Mouse (Mus musculus): Measurements from ENCODE around the gene Cux1. TPM values are rescaled to one million over a fixed set of nuclear protein-coding genes. Genes with fewer than 3 reads are reported as not detected.
A peak's percentile ranks its signal among the peaks of the same experiment; 100 is the strongest.

The Cux1 gene
- polyA plus RNA-seq, 1 experiment from 2014 or later = 112 TPM

DNA sequence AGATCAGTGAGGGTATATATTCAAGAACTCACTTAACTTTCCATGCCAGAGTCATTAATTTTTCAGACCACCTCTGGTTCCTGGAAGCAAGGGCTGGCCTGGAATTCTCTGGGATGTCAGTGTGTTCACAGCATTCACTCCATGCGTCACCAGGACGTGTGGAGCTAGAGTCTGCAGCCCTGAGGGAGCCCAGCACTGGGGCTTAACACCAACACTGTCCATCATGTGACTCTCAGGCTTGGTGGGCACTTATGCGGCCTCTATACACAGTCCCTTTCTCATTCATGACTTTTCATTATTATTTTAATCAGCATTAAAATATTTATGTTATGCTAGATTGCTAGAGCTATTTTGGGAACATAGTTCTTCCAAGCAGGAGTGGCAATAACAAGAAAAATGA lies 191.9 kb downstream of the Cux1 start:
- peak overlapping the region; percentile 16; the same call in 1 of the 2 replicates for H3K27ac ChIP-seq (replicated peaks; ENCODE audit: low read depth, low read length)
- H3K4me3 ChIP-seq (replicated peaks; ENCODE audit: low read depth, low read length) = no peak overlapping the region
- DNase-seq (peak; percentile 30), ATAC-seq (ENCODE audit: low FRiP score, low TSS enrichment) (no peak)
- H3K4me2 ChIP-seq (ENCODE audit: low read length) = no peak overlapping the region
- no peaks in the 10 kb centered on the region for H3K27me3 ChIP-seq (ENCODE audit: control insufficient read depth, insufficient read depth, low read length)
- peaks cover 2% of the 10 kb centered on the region; the same call in 1 of the 2 replicates for H3K36me3 ChIP-seq (ENCODE audit: control insufficient read depth, insufficient read depth, low read length)
- peaks cover 15% of the 10 kb centered on the region for H3K4me1 ChIP-seq (ENCODE audit: control insufficient read depth, insufficient read depth, low read length)
- no peak overlapping the region for H3K9ac ChIP-seq (replicated peaks; ENCODE audit: low read length)
- no peaks in the 10 kb centered on the region for H3K9me3 ChIP-seq (ENCODE audit: control insufficient read depth, low read length)
- 25% methylated on average over 3 of the region's 3 CpGs for WGBS

- DNase-seq (no peak), ATAC-seq (ENCODE audit: low FRiP score, low TSS enrichment) (no peak)
- H3K27ac ChIP-seq (replicated peaks; ENCODE audit: low read depth, low read length) = no peak overlapping the region
- no peaks in the 10 kb centered on the region for H3K27me3 ChIP-seq (ENCODE audit: control insufficient read depth, insufficient read depth, low read length)
- H3K4me1 ChIP-seq (ENCODE audit: control insufficient read depth, insufficient read depth, low read length) = peaks cover 15% of the 10 kb centered on the region
- H3K9me3 ChIP-seq (ENCODE audit: control insufficient read depth, low read length) = no peaks in the 10 kb centered on the region
- 89% methylated on average over 3 of the region's 3 CpGs for WGBS
- H3K4me3 ChIP-seq (replicated peaks; ENCODE audit: low read depth, low read length) = no peak overlapping the region
- H3K9ac ChIP-seq (replicated peaks; ENCODE audit: low read length) = no peak overlapping the region
- peaks cover 13% of the 10 kb centered on the region for H3K36me3 ChIP-seq (ENCODE audit: control insufficient read depth, insufficient read depth, low read length)
- H3K4me2 ChIP-seq (ENCODE audit: low read length) = no peak overlapping the region
These were observed 195.0 kb downstream of the Cux1 start for GRCm38 (mm10) chr5:136372276-136372675.

DNA sequence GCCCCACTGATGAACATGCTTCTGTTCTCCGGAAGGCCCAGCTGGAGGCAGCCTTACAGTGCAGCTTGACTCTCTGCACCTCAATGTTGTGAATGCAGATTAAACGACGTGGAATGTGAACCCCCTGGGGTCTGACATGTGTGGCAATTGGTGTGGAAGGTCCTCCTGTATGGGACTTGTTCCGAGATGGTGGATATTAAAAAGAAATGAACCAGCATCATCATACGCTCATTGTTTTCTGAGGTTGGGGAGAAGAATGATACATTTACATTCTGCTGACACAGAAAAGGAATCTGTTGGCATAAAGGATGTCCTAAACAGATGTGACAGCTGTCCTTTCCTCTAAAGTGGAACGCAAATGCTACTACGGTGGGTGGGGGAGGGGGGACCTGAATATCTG lies 203.9 kb downstream of the Cux1 start:
- no peaks in the 10 kb centered on the region for H3K9me3 ChIP-seq (ENCODE audit: control insufficient read depth, low read length)
- ATAC-seq (ENCODE audit: low FRiP score, low TSS enrichment) (no peak), DNase-seq (no peak)
- WGBS = 46% methylated on average over 7 of the region's 7 CpGs
- H3K9ac ChIP-seq (replicated peaks; ENCODE audit: low read length) = no peak overlapping the region
- H3K4me3 ChIP-seq (replicated peaks; ENCODE audit: low read depth, low read length) = no peak overlapping the region
- no peak overlapping the region for H3K27ac ChIP-seq (replicated peaks; ENCODE audit: low read depth, low read length)
- H3K36me3 ChIP-seq (ENCODE audit: control insufficient read depth, insufficient read depth, low read length) = peaks cover 28% of the 10 kb centered on the region
- no peaks in the 10 kb centered on the region for H3K27me3 ChIP-seq (ENCODE audit: control insufficient read depth, insufficient read depth, low read length)
- H3K4me2 ChIP-seq (ENCODE audit: low read length) = no peak overlapping the region
- H3K4me1 ChIP-seq (ENCODE audit: control insufficient read depth, insufficient read depth, low read length) = peaks cover 4% of the 10 kb centered on the region; the same call in 1 of the 2 replicates

- ATAC-seq (ENCODE audit: low FRiP score, low TSS enrichment) (no peak), DNase-seq (no peak)
- peaks cover 28% of the 10 kb centered on the region for H3K36me3 ChIP-seq (ENCODE audit: control insufficient read depth, insufficient read depth, low read length)
- no peak overlapping the region for H3K4me3 ChIP-seq (replicated peaks; ENCODE audit: low read depth, low read length)
- no peak overlapping the region for H3K27ac ChIP-seq (replicated peaks; ENCODE audit: low read depth, low read length)
- H3K9me3 ChIP-seq (ENCODE audit: control insufficient read depth, low read length) = no peaks in the 10 kb centered on the region
- peaks cover 4% of the 10 kb centered on the region; the same call in 1 of the 2 replicates for H3K4me1 ChIP-seq (ENCODE audit: control insufficient read depth, insufficient read depth, low read length)
- no peaks in the 10 kb centered on the region for H3K27me3 ChIP-seq (ENCODE audit: control insufficient read depth, insufficient read depth, low read length)
- 92% methylated on average over 6 of the region's 6 CpGs for WGBS
- no peak overlapping the region for H3K9ac ChIP-seq (replicated peaks; ENCODE audit: low read length)
- no peak overlapping the region for H3K4me2 ChIP-seq (ENCODE audit: low read length)
These were observed 204.6 kb downstream of the Cux1 start for GRCm38 (mm10) chr5:136362473-136363230.

DNA sequence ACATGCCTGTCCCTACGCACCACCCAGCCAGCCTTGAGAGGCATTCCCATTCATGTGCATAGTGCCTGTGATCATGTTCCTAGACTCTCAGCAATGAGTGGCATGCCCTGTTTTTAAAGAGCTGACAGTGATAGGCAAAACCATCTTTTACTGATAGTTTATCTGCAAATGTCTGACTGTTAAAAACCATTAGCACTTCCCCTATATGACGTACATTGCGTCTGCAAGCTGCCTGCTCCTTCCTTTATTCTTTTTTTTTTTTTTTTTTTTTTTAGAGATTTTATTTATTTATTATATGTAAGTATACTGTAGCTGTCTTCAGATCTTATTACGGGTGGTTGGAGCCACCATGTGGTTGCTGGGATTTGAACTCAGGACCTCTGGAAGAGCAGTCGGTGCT lies 205.3 kb downstream of the Cux1 start:
- H3K9me3 ChIP-seq (ENCODE audit: control insufficient read depth, low read length) = no peaks in the 10 kb centered on the region
- DNase-seq = no peak
- H3K4me1 ChIP-seq (ENCODE audit: control insufficient read depth, insufficient read depth, low read length) = peaks cover 4% of the 10 kb centered on the region; the same call in 1 of the 2 replicates
- H3K9ac ChIP-seq (replicated peaks; ENCODE audit: low read length) = no peak overlapping the region
- no peak overlapping the region for H3K4me2 ChIP-seq (ENCODE audit: low read length)
- ATAC-seq (ENCODE audit: low FRiP score, low TSS enrichment) = no peak
- H3K27ac ChIP-seq (replicated peaks; ENCODE audit: low read depth, low read length) = no peak overlapping the region
- 96% methylated on average over 5 of the region's 5 CpGs for WGBS
- no peak overlapping the region for H3K4me3 ChIP-seq (replicated peaks; ENCODE audit: low read depth, low read length)
- peaks cover 28% of the 10 kb centered on the region for H3K36me3 ChIP-seq (ENCODE audit: control insufficient read depth, insufficient read depth, low read length)
- H3K27me3 ChIP-seq (ENCODE audit: control insufficient read depth, insufficient read depth, low read length) = no peaks in the 10 kb centered on the region

DNA sequence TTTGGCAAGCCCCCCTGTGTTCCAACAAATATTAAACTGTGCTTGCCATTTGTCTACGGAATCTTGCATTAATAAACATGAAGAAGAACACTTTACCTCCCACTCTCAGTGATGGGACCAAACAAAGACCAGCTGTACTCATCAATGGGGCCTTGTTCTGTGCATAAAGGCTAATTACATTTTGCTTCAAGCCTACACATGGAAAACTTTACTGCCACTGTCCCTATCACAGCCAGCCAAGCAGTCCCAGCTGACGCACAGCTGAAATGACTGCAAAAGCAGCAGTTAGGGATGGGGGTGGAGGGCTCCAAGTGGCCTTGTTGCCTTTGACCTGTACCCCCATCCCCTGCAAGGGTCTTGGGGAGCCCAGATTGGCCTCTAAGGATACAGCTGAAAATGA lies 210.1 kb downstream of the Cux1 start:
- ATAC-seq (ENCODE audit: low FRiP score, low TSS enrichment) (no peak), DNase-seq (no peak)
- no peak overlapping the region for H3K4me3 ChIP-seq (replicated peaks; ENCODE audit: low read depth, low read length)
- no peak overlapping the region for H3K9ac ChIP-seq (replicated peaks; ENCODE audit: low read length)
- peaks cover 27% of the 10 kb centered on the region for H3K36me3 ChIP-seq (ENCODE audit: control insufficient read depth, insufficient read depth, low read length)
- H3K4me1 ChIP-seq (ENCODE audit: control insufficient read depth, insufficient read depth, low read length) = peaks cover 10% of the 10 kb centered on the region
- 68% methylated on average over 2 of the region's 2 CpGs for WGBS
- no peaks in the 10 kb centered on the region for H3K27me3 ChIP-seq (ENCODE audit: control insufficient read depth, insufficient read depth, low read length)
- H3K27ac ChIP-seq (replicated peaks; ENCODE audit: low read depth, low read length) = 0 out of 2 replicates have a peak overlapping the region, but pooled peaks have one; percentile 20
- H3K9me3 ChIP-seq (ENCODE audit: control insufficient read depth, low read length) = no peaks in the 10 kb centered on the region
- H3K4me2 ChIP-seq (ENCODE audit: low read length) = no peak overlapping the region

DNA sequence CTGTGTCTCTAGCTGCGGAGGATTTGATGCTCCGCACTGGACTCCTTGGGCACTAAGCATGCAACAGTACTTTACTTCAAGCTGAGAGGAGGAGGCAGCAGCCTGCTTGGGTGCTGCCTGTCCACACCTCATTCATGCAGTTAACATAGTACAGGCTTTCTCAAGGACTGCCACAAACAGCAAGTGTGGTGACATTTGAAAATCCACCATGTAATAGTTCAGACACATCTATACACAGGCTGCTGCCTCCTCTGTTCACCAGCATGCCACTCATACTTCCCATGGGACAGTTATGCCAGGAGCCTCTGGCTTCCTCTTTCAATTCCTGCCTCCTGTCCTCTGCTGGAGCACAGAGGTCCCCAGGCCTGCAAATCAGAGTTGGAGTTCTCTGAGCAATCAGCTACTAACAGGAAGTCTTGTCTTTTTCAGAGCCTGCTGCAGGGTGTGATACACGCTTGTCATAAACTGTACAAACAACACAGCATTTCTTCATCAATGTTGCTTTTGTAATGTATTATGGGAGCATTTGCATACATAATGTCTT lies 211.6 kb downstream of the Cux1 start:
- no peak overlapping the region for H3K4me2 ChIP-seq (ENCODE audit: low read length)
- H3K36me3 ChIP-seq (ENCODE audit: control insufficient read depth, insufficient read depth, low read length) = peaks cover 20% of the 10 kb centered on the region; the same call in 1 of the 2 replicates
- ATAC-seq (ENCODE audit: low FRiP score, low TSS enrichment) = no peak
- H3K4me3 ChIP-seq (replicated peaks; ENCODE audit: low read depth, low read length) = no peak overlapping the region
- no peak overlapping the region for H3K27ac ChIP-seq (replicated peaks; ENCODE audit: low read depth, low read length)
- H3K9me3 ChIP-seq (ENCODE audit: control insufficient read depth, low read length) = no peaks in the 10 kb centered on the region
- no peak for DNase-seq
- no peaks in the 10 kb centered on the region for H3K27me3 ChIP-seq (ENCODE audit: control insufficient read depth, insufficient read depth, low read length)
- 85% methylated on average over 3 of the region's 3 CpGs for WGBS
- H3K9ac ChIP-seq (replicated peaks; ENCODE audit: low read length) = no peak overlapping the region
- H3K4me1 ChIP-seq (ENCODE audit: control insufficient read depth, insufficient read depth, low read length) = peaks cover 10% of the 10 kb centered on the region

- no peaks in the 10 kb centered on the region for H3K9me3 ChIP-seq (ENCODE audit: control insufficient read depth, low read length)
These were observed 212.6 kb downstream of the Cux1 start for GRCm38 (mm10) chr5:136354729-136355128.

DNA sequence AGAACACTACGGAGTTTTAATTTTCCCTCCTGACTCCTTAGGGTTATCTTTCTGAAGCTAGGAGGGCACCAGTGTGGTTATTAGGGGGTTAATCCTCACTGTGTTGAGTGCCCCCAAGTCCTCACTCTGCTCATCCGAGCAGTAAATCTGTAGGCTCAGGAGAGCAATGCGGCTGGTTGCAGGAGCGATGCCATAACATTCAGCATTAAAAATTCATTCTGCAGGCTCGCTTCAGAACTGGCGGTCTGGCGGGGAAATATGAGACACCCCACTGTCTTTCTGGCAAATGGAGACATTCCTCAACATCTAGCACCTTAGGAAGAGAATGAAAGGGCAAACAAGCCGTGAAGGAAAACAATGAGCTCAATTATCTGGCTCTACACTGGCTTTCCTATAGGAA lies 214.2 kb downstream of the Cux1 start:
- no peak overlapping the region for H3K9ac ChIP-seq (replicated peaks; ENCODE audit: low read length)
- H3K4me3 ChIP-seq (replicated peaks; ENCODE audit: low read depth, low read length) = no peak overlapping the region
- no peaks in the 10 kb centered on the region for H3K27me3 ChIP-seq (ENCODE audit: control insufficient read depth, insufficient read depth, low read length)
- H3K9me3 ChIP-seq (ENCODE audit: control insufficient read depth, low read length) = no peaks in the 10 kb centered on the region
- no peak for ATAC-seq (ENCODE audit: low FRiP score, low TSS enrichment)
- peak; percentile 68 for DNase-seq
- H3K4me2 ChIP-seq (ENCODE audit: low read length) = no peak overlapping the region
- 0 out of 2 replicates have a peak overlapping the region, but pooled peaks have one; percentile 3 for H3K27ac ChIP-seq (replicated peaks; ENCODE audit: low read depth, low read length)
- H3K4me1 ChIP-seq (ENCODE audit: control insufficient read depth, insufficient read depth, low read length) = peaks cover 10% of the 10 kb centered on the region
- 13% methylated on average over 8 of the region's 8 CpGs for WGBS
- H3K36me3 ChIP-seq (ENCODE audit: control insufficient read depth, insufficient read depth, low read length) = 0 out of 2 replicates have a peak, but pooled peaks cover 12% of the 10 kb centered on the region

More at GRCm38 (mm10) chr5:136354729-136355128, 212.6 kb downstream of the Cux1 start:
- Histone ChIP-seq H3K4me2 (ENCODE audit: low read length) (no peak overlapping the region), H3K9ac (replicated peaks; ENCODE audit: low read length) (no peak overlapping the region), H3K36me3 (ENCODE audit: control insufficient read depth, insufficient read depth, low read length) (0 out of 2 replicates have a peak, but pooled peaks cover 17% of the 10 kb centered on the region), H3K4me3 (replicated peaks; ENCODE audit: low read depth, low read length) (no peak overlapping the region), H3K27me3 (ENCODE audit: control insufficient read depth, insufficient read depth, low read length) (no peaks in the 10 kb centered on the region), H3K27ac (replicated peaks; ENCODE audit: low read depth, low read length) (no peak overlapping the region), H3K4me1 (ENCODE audit: control insufficient read depth, insufficient read depth, low read length) (peaks cover 10% of the 10 kb centered on the region)
- 75% methylated on average over 6 of the region's 6 CpGs for WGBS
- ATAC-seq (ENCODE audit: low FRiP score, low TSS enrichment) (no peak), DNase-seq (peak; percentile 31)
